9 mouse cellular contexts compared by ENCODE assay signal in genomic region chr10:50894170-50894991, GRCm38 (mm10). TPM values are rescaled to one million over a fixed set of nuclear protein-coding genes. Genes with fewer than 3 reads are reported as not detected.
DNase-seq lines count a peak whose midpoint lies in the region; ATAC-seq and TF ChIP-seq lines count a peak whose summit lies in the region.
"Had no signal": no experiment of that assay in that cellular context is flagged by ENCODE, and none has a peak within 500 bp of the region (broad histone marks: within the 10 kb centered on the region; RNA-seq: fewer than 3 reads in every experiment).

Gene Sim1 (plus strand): TSS chr10:50894754.

- TF ChIP-seq CTCF in lung, postnatal 0 days (IDR thresholded peaks at IDR 0.05), result no peak

- peaks cover 18% of the 10 kb centered on the region for H3K4me1 ChIP-seq in heart, embryonic 10.5 days
- peaks cover 7% of the 10 kb centered on the region for H3K4me1 ChIP-seq in lung, postnatal 0 days (ENCODE audit: insufficient read depth, low read depth, low read length)

- ATAC-seq in lung, postnatal 0 days, result peak; percentile 91

- TF ChIP-seq EP300 in lung, postnatal 0 days (IDR thresholded peaks at IDR 0.05), result no peak

- peak within 1 kb of the TSS; percentile 62 for H3K4me3 ChIP-seq in heart, embryonic 10.5 days
- H3K4me3 ChIP-seq in lung, postnatal 0 days (ENCODE audit: low read depth, low read length), result peak within 1 kb of the TSS; percentile 37
- H3K4me3 ChIP-seq: erythroblast, embryonic 14.5 days had no signal

- H3K27me3 ChIP-seq in heart, embryonic 10.5 days (ENCODE audit: insufficient read depth, poor library complexity, severe bottlenecking), result peaks cover 93% of the 10 kb centered on the region
- H3K27me3 ChIP-seq in lung, postnatal 0 days (replicated peaks; ENCODE audit: insufficient read depth, low read length), result peaks cover 90% of the 10 kb centered on the region

- H3K9ac ChIP-seq in lung, postnatal 0 days (replicated peaks; ENCODE audit: low read depth), result no peak within 1 kb of the TSS

- WGBS in heart, embryonic 10.5 days, result under 1% methylated on average over 61 of the region's 62 CpGs
- WGBS in lung, postnatal 0 days, result 2% methylated on average over 54 of the region's 62 CpGs

- H3K9me3 ChIP-seq in heart, embryonic 10.5 days, result no peaks in the 10 kb centered on the region
- H3K9me3 ChIP-seq in lung, postnatal 0 days (ENCODE audit: low read length), result no peaks in the 10 kb centered on the region

- H3K4me2 ChIP-seq in lung, postnatal 0 days (replicated peaks; ENCODE audit: low read depth, low read length), result peak within 1 kb of the TSS; percentile 59

- DNase-seq in urinary bladder, postnatal 14 days (ENCODE audit: low spot score), result peak; percentile 70
- DNase-seq in urinary bladder, postnatal 25 days (ENCODE audit: low spot score), result no peak
- DNase-seq in cerebellum, postnatal 25 days, result peak; percentile 59 to 70
- peak; percentile 93 for DNase-seq in heart, embryonic 10.5 days (ENCODE audit: low spot score)
- DNase-seq in kidney, adult 8-10 months, result peak; percentile 81 to 91
- peak; percentile 79 for DNase-seq in lung, postnatal 0 days (ENCODE audit: low spot score)
- peak; percentile 96 for DNase-seq in retina, postnatal 1 day
- no peak for DNase-seq in left cerebral cortex, adult 11 months (ENCODE audit: low spot score)

- H3K27ac ChIP-seq in heart, embryonic 10.5 days, result no peak within 1 kb of the TSS
- H3K27ac ChIP-seq in lung, postnatal 0 days (ENCODE audit: low read length), result no peak within 1 kb of the TSS

- no peaks in the 10 kb centered on the region for H3K36me3 ChIP-seq in heart, embryonic 10.5 days
- H3K36me3 ChIP-seq in lung, postnatal 0 days (ENCODE audit: insufficient read depth, low read length), result no peaks in the 10 kb centered on the region

RNA-seq across cellular contexts. Expression of gene Sim1, which starts in this region (rescaled TPM):
- polyA plus RNA-seq in heart, embryonic 10.5 days (2016; fragmentation: Nextera tagmentation; extraction: Ambion mirVana), result 0.10 TPM in 1 of 2 replicates, not detected in the other
- not detected in 2 replicates for polyA plus RNA-seq in lung, postnatal 0 days (2015; fragmentation: Nextera tagmentation; extraction: Ambion mirVana)
- polyA plus RNA-seq: erythroblast, embryonic 14.5 days had no signal

Comparison
In these comparisons a context has a peak if more than half of its experiments do, and no peak if none do; other contexts are left out.
1. DNase-seq: peak in urinary bladder, postnatal 14 days (single experiment), cerebellum, postnatal 25 days (2 of 2), kidney, adult 8-10 months (2 of 2) and retina, postnatal 1 day (single experiment); none in urinary bladder, postnatal 25 days (single experiment) and left cerebral cortex, adult 11 months (single experiment).
2. Peak in DNase-seq and H3K4me3 ChIP-seq in heart, embryonic 10.5 days; RNA of the gene not detected or under 1 TPM.
3. Peak in DNase-seq, ATAC-seq, H3K4me3 ChIP-seq and H3K4me2 ChIP-seq in lung, postnatal 0 days; RNA of the gene not detected or under 1 TPM.